Mouse (Mus musculus) liver, postnatal 0 days (tissue): Measurements from ENCODE around the gene 4930522H14Rik.

ENCODE experiments used
- CTCF ChIP-seq: sonication (generic); IDR thresholded peaks from 2 replicates; pipeline ENCODE4 v1.5.1; 2016; ENCODE audit warnings: antibody characterized with exemption, low read depth
- EP300 ChIP-seq: IDR thresholded peaks from 2 replicates; pipeline ENCODE4 v1.6.1; 2016; ENCODE audit warnings: antibody characterized with exemption, low read depth, mild to moderate bottlenecking

DNA sequence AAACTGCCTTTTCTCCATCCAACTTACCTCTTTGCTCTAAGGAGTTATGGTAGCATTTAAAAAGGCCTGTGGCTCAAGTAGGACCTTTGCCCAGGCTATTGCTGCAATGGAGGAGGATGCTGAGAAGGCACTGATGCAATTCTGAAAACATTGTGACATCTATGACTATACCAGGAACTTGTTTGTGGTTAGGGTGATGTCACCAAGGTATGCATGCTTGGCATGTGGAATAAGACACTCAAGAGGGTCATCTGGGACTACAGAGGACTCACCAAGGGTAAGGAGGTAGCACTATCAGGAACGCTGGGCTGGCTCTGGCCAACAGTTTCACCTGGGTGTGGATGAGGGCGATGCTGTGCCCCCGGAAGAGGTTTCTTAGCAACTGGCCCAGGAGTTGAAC lies 46.5 kb downstream of the 4930522H14Rik start, which contains the start of gene Rnf11:
- TF ChIP-seq CTCF (no peak), EP300 (peak; percentile 76)
